Mouse (Mus musculus) liver, embryonic 14.5 days (tissue): ENCODE measurements at regions not wholly inside any gene's neighbourhood (a gene's known extent, or its start where the extent isn't known, plus 50 kb on each side); places are given as distances from the start of the nearest gene placed in this dataset.
A peak's percentile ranks its signal among the peaks of the same experiment; 100 is the strongest.

Experiments
- ATAC-seq: fragments of 200-750 bp; cut with Nextera tagmentation; 2 replicates; pipeline ENCODE4 v1.8.0; 2017; ENCODE audit warnings: moderate number of reproducible peaks, mild to moderate bottlenecking, moderate library complexity; ENCODE audit not compliant: insufficient read depth
- DNase-seq, 3 experiments: peaks; one replicate each; pipeline ENCODE4 v3.0.0-alpha.2; 2012 to 2013; ENCODE audit warnings: low read depth in 3 of 3, low spot score in 3 of 3
- H3K27ac ChIP-seq: fragments of 300-500 bp; sonication (generic); 2 replicates; pipeline ENCODE4 v1.5.1; 2014; ENCODE audit warnings: moderate library complexity, mild to moderate bottlenecking, control low read depth, inconsistent platforms
- H3K27me3 ChIP-seq: fragments of 300-500 bp; sonication (generic); 2 replicates; pipeline ENCODE4 v1.6.1; 2014; ENCODE audit warnings: mild to moderate bottlenecking, low read length, moderate library complexity; ENCODE audit not compliant: control insufficient read depth, insufficient read depth
- H3K36me3 ChIP-seq: fragments of 300-500 bp; sonication (generic); replicated peaks from 2 replicates; pipeline ENCODE4 v1.6.1; 2014; ENCODE audit warnings: low read depth; ENCODE audit not compliant: control insufficient read depth, insufficient read depth
- H3K4me1 ChIP-seq, 2 experiments: fragments of 200-500 bp in 1 of 2; fragments of 300-500 bp in 1 of 2; sonication (generic) in 1 of 2; replicated peaks; 2 replicates each; pipeline ENCODE4 v1.6.1; 2012 to 2014; ENCODE audit warnings: antibody characterized with exemption in 1 of 2, inconsistent platforms in 1 of 2, low read length in 1 of 2; ENCODE audit not compliant: control insufficient read depth in 2 of 2, insufficient read depth in 2 of 2
- H3K4me2 ChIP-seq: fragments of 300-500 bp; sonication (generic); 2 replicates; pipeline ENCODE4 v1.6.1; 2014; ENCODE audit warnings: low read depth, mild to moderate bottlenecking, control low read depth, moderate library complexity
- H3K4me3 ChIP-seq, 2 experiments: fragments of 200-500 bp in 1 of 2; fragments of 300-500 bp in 1 of 2; sonication (generic) in 1 of 2; 2 replicates each; pipeline ENCODE4 v1.5.1; 2012 to 2014; ENCODE audit warnings: low read depth in 2 of 2, low read length in 2 of 2, mild to moderate bottlenecking in 2 of 2, control low read depth in 1 of 2, inconsistent platforms in 1 of 2, moderate library complexity in 1 of 2; ENCODE audit not compliant: insufficient read depth in 1 of 2
- H3K9ac ChIP-seq: fragments of 300-500 bp; sonication (generic); replicated peaks from 2 replicates; pipeline ENCODE4 v1.6.1; 2014; ENCODE audit warnings: mild to moderate bottlenecking, control low read depth, moderate library complexity
- H3K9me3 ChIP-seq: fragments of 300-500 bp; sonication (generic); 2 replicates; pipeline ENCODE4 v1.6.1; 2016; ENCODE audit warnings: low read length, mixed read lengths; ENCODE audit not compliant: control insufficient read depth
- CTCF ChIP-seq: IDR thresholded peaks from 2 replicates; pipeline ENCODE4 v1.5.1; 2016; ENCODE audit warnings: antibody characterized with exemption, low read depth, control low read depth
- EP300 ChIP-seq: IDR thresholded peaks from 2 replicates; pipeline ENCODE4 v1.6.1; 2016; ENCODE audit warnings: antibody characterized with exemption, low read depth
- WGBS: fragments of 180-500 bp; shearing (Covaris S2); extraction: QIAGEN DNeasy Blood & Tissue Kit; methylation state at CpG from one replicate; pipeline ENCODE4 v1.1.7; 2014; ENCODE audit not compliant: insufficient replicate concordance; 5-methylcytosine and 5-hydroxymethylcytosine counted together

DNA sequence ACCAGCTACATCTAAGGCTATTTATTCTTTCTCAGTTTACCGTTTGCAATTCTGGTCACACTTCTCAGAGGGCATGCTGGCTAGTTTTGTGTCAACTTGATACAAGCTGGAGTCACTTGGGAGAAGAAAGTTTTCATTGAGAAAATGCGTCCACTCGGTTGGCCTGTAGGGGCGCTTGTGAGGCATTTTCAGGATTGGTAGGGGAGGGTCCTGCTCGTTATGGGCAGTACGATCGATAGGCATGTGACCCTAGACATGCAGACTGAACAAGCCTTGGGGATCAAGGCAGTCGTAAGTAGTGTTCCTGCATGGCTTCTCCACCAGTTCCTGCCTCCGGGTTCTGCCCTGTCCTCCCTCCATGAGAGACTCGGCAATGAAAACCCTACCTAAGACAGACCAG lies 127.2 kb downstream of the Map3k7 start:
- WGBS = 64% methylated on average over 10 of the region's 10 CpGs

DNA sequence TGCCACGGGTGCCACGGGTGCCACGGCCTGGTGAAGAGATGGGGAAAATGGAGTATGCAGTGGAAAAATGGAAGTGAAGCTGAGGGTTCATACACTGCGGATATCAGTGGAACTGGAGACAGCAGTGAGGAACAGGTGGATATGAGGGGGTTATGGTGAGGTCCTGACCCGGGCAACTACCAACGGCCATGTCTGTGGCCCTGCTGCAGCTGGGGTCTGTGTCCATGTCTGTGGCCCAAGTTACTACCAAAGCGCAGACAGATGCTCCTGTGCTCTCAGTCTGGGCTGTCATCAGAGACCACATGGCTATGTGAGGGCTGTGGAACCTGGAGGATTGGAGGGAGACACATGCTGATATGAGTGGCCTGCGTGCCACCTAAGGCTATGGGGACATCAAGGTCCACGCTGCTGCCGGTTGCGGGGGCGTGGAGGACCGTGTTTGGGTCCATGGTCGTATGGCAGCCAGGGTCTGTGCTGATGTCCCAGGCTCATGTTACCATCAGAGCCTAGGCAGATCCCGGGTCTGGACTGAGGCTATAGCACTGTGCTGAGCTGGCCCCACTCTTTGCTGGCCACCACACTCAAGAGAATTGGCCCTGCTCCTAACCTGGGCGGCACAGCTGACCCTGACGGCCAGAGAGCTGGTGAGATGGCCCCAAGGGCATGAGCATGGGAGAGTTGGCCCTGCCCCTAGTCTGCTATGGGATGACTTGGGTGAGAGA lies 128.6 kb downstream of the Map3k7 start:
- Histone ChIP-seq H3K9ac (no peak overlapping the region), H3K36me3 (no peaks in the 10 kb centered on the region), H3K27me3 (no peaks in the 10 kb centered on the region), H3K4me3 (no peak overlapping the region), H3K9me3 (no peaks in the 10 kb centered on the region), H3K27ac (no peak overlapping the region), H3K4me2 (no peak overlapping the region), H3K4me1 (no peaks in the 10 kb centered on the region)
- ATAC-seq (no peak), DNase-seq (no peak)
- TF ChIP-seq CTCF (no peak), EP300 (no peak)
- 77% methylated on average over 17 of the region's 17 CpGs for WGBS

More for the DNA sequence above, 127.2 kb downstream of the Map3k7 start:
- Histone ChIP-seq H3K9ac (no peak overlapping the region), H3K27ac (no peak overlapping the region), H3K4me1 (no peaks in the 10 kb centered on the region), H3K9me3 (no peaks in the 10 kb centered on the region), H3K4me3 (no peak overlapping the region), H3K4me2 (no peak overlapping the region), H3K36me3 (no peaks in the 10 kb centered on the region), H3K27me3 (no peaks in the 10 kb centered on the region)
- no peak for TF ChIP-seq EP300
- peak; percentile 36; the same call in 1 of the 2 replicates for TF ChIP-seq CTCF
- no peak for ATAC-seq
- DNase-seq = no peak

DNA sequence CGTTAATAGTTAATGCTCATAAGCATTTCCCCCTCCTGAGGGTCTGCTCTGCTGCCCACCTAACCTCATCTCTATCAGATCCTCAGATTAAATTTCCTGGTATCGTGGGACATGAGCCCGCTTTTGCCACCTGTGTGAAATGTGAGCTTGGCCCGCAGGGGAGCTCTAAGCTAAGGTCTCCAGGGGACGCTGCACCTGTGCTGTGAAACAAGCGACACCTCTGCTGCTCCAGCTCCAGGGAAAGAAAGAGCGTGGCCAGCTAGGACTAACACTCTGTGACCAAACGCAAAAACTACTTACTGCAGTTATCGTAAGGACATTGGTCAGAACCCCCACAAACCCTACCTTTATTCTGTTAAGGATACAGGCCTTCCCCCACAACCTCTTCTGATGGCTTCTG lies 134.3 kb downstream of the Map3k7 start:
- Histone ChIP-seq H3K27me3 (no peaks in the 10 kb centered on the region), H3K4me2 (no peak overlapping the region), H3K9ac (no peak overlapping the region), H3K4me3 (no peak overlapping the region), H3K36me3 (no peaks in the 10 kb centered on the region), H3K27ac (no peak overlapping the region), H3K9me3 (no peaks in the 10 kb centered on the region), H3K4me1 (peaks cover 0 to 5% of the 10 kb centered on the region in 2 experiments; a peak in 2 of 4 replicates)
- ATAC-seq (no peak), DNase-seq (no peak)
- WGBS = 66% methylated on average over 9 of the region's 9 CpGs
- TF ChIP-seq EP300 (no peak), CTCF (no peak)

GRCm38 (mm10) chr4:32101002-32101401 lies 137.1 kb downstream of the Map3k7 start:
- Histone ChIP-seq H3K27ac (no peak overlapping the region), H3K4me2 (no peak overlapping the region), H3K4me1 (peaks cover 0 to 5% of the 10 kb centered on the region in 2 experiments; a peak in 2 of 4 replicates), H3K4me3 (no peak overlapping the region), H3K9me3 (no peaks in the 10 kb centered on the region), H3K27me3 (no peaks in the 10 kb centered on the region), H3K9ac (no peak overlapping the region), H3K36me3 (no peaks in the 10 kb centered on the region)
- DNase-seq (no peak), ATAC-seq (no peak)
- WGBS = 24% methylated on average over 5 of the region's 5 CpGs
- TF ChIP-seq CTCF = no peak
- TF ChIP-seq EP300 = no peak

- TF ChIP-seq CTCF (no peak), EP300 (no peak)
- ATAC-seq (no peak), DNase-seq (no peak)
- no peak overlapping the region for H3K4me2 ChIP-seq
- H3K36me3 ChIP-seq = no peaks in the 10 kb centered on the region
- no peaks in the 10 kb centered on the region for H3K27me3 ChIP-seq
- WGBS = 49% methylated on average over 5 of the region's 5 CpGs
- no peak overlapping the region for H3K4me3 ChIP-seq
- no peaks in the 10 kb centered on the region for H3K9me3 ChIP-seq
- H3K27ac ChIP-seq = no peak overlapping the region
- H3K4me1 ChIP-seq = no peaks in the 10 kb centered on the region
- H3K9ac ChIP-seq = no peak overlapping the region
These were observed 131.9 kb upstream of the Bach2 start for GRCm38 (mm10) chr4:32106664-32107171.
